Mouse (Mus musculus) megakaryocyte, embryonic 14.5 days (primary cell): Measurements from ENCODE around the gene Ddc.

ENCODE experiments used
- FLI1 ChIP-seq: IDR thresholded peaks from 2 replicates; pipeline ENCODE4 v1.6.1; 2012; ENCODE audit warnings: low read length, inconsistent platforms, mixed read lengths
- GATA1 ChIP-seq: IDR thresholded peaks from 3 replicates; pipeline ENCODE4 v1.6.1; 2012; ENCODE audit warnings: mixed read lengths, low read length, inconsistent platforms, borderline replicate concordance

DNA sequence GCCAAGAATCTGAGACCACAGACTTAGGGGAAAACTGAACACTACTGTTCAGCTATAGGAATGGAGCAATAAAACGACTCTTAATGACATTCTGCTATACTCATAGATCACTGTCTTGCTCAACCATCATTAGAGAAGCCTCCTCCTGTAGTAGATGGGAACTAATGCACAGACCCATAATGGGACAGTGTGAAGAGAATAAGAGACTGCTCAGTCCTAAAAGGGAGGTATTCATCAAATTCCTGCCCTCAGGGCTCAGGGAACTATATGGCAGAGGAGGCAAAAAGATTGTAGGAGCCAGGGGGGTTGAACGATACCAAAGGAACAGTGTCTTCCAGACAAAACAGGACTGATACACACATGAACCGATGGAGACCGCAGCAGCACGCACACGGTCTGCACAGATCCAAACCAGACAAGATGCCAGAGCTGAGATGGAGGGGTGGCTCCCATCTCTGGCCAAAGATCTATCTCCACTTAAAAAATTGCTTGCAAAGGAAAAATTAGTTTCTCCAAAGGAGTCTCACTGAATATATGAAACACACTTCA lies 45.9 kb downstream of the Ddc start:
- TF ChIP-seq GATA1: no peak
- no peak for TF ChIP-seq FLI1
